Mouse (Mus musculus) forebrain, embryonic 11.5 days (tissue): Measurements from ENCODE around the gene Gm15155. TPM values are rescaled to one million over a fixed set of nuclear protein-coding genes. Genes with fewer than 3 reads are reported as not detected.
"Not testable (repeated sequence)": the region's sequence is repeated elsewhere in the genome, so short reads cannot be mapped to it uniquely, and the experiment has no call there.

Experiments
- ATAC-seq: fragments of 200-750 bp; cut with Nextera tagmentation; replicated peaks from 2 replicates; pipeline ENCODE4 v1.8.0; 2017; ENCODE audit warnings: moderate TSS enrichment; ENCODE audit not compliant: low FRiP score
- DNase-seq: peaks from one replicate; pipeline ENCODE4 v3.0.0-alpha.2; 2017; ENCODE audit warnings: low spot score
- H3K27ac ChIP-seq: fragments of 300-500 bp; sonication (generic); 2 replicates; pipeline ENCODE4 v1.5.1; 2014; ENCODE audit warnings: low read depth, low read length
- H3K27me3 ChIP-seq: fragments of 300-500 bp; sonication (generic); 2 replicates; pipeline ENCODE4 v1.6.1; 2014; ENCODE audit warnings: mild to moderate bottlenecking, low read length, mixed read lengths; ENCODE audit not compliant: control insufficient read depth, insufficient read depth
- H3K36me3 ChIP-seq: fragments of 300-500 bp; sonication (generic); 2 replicates; pipeline ENCODE4 v1.6.1; 2014; ENCODE audit warnings: mild to moderate bottlenecking, low read length, moderate library complexity, mixed read lengths; ENCODE audit not compliant: control insufficient read depth, insufficient read depth
- H3K4me1 ChIP-seq: fragments of 300-500 bp; sonication (generic); replicated peaks from 2 replicates; pipeline ENCODE4 v1.6.1; 2014; ENCODE audit warnings: low read length, mixed read lengths; ENCODE audit not compliant: control insufficient read depth, insufficient read depth
- H3K4me2 ChIP-seq: fragments of 300-500 bp; sonication (generic); 2 replicates; pipeline ENCODE4 v1.6.1; 2014; ENCODE audit warnings: low read depth, mild to moderate bottlenecking, low read length, moderate library complexity, mixed read lengths; ENCODE audit not compliant: severe bottlenecking
- H3K4me3 ChIP-seq: fragments of 300-500 bp; sonication (generic); 2 replicates; pipeline ENCODE4 v1.5.1; 2014; ENCODE audit warnings: low read depth, low read length
- H3K9ac ChIP-seq: fragments of 300-500 bp; sonication (generic); 2 replicates; pipeline ENCODE4 v1.6.1; 2014; ENCODE audit warnings: low read length
- H3K9me3 ChIP-seq: fragments of 300-500 bp; sonication (generic); 2 replicates; pipeline ENCODE4 v1.6.1; 2016; ENCODE audit warnings: low read length, mixed read lengths; ENCODE audit not compliant: control insufficient read depth
- WGBS: fragments of 180-500 bp; shearing (Covaris S2); extraction: QIAGEN DNeasy Blood & Tissue Kit; methylation state at CpG from one replicate; pipeline ENCODE4 v1.1.7; 2014; 5-methylcytosine and 5-hydroxymethylcytosine counted together
- polyA plus RNA-seq: library from polyadenylated mRNA; unstranded; fragments of >200 nt; fragmentation: Nextera tagmentation; extraction: Ambion mirVana; gene quantifications from 2 replicates; pipeline ENCODE4 v1.2.1, GENCODE M21; 2014

The Gm15155 gene
- polyA plus RNA-seq, 1 experiment from 2014 or later: not detected

DNA sequence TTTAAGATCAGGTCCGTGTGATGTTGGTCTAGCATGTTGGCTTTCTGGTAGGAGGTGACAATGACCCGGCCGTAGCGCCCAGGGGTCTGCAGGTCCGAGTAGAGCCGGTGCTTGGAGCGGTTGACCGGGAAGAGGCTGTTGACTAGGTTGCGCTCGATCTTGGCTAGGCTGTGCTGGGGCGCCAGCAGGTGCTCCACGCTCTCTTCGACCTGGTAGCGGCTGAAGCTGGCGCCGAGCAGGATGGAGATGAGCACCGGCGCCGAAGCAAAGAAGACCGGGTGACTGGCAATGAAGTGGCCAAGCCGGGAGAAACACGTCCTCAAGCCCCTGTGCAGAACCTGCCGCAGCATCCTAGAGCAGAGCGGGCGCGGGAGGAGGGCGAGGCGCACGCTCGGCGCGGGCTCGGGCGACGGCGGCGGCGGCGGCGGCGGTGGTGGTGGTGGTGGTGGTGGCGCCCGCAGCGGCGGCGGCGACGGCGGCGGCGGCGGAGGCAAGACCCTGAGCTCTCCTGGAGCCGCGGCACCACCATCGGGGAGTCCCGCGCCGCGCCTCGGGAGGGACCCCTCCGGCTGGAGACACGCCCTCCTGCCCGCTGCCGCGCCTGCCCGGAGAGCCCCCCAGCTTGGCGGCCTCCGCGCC lies 1.5 kb upstream of the Gm15155 start:
- Histone ChIP-seq H3K4me1 (no peaks in the 10 kb centered on the region), H3K4me3 (peak overlapping the region; percentile 44), H3K36me3 (no peaks in the 10 kb centered on the region), H3K9me3 (no peaks in the 10 kb centered on the region), H3K27ac (no peak overlapping the region), H3K4me2 (peak overlapping the region; percentile 83), H3K9ac (peak overlapping the region; percentile 10; the same call in 1 of the 2 replicates), H3K27me3 (peaks cover 23% of the 10 kb centered on the region)
- DNase-seq: peak; percentile 65
- peak; percentile 76 for ATAC-seq
- WGBS: 23% methylated on average over 16 of the region's 69 CpGs

DNA sequence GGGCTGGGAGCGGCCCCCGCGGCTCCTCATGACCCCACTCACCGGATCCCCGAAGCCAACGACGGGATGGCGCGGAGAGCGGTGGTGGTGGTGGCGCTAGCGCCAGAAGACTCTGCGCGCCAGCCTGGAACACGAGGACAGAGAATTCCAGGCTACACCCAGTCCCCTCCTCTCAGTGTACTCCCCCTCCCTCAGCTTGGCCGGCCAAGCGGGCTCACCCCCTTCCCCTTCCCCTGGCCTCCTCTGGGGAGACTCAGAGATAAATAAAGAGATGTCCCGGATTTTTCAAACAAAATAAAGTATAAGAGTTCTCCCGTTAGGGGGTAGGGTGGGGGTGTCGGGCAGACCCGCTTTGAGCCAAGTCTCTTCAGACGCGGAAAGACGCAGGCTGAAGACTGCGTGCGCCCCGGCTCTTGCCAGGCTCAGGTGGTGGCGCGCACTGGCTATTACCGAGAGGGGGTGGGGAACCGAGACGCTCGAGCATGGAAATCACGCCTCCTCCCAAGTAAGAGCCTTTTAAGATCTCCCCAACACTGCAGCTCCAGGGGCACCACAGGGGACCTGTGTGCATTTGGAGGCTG lies 750 bp upstream of the Gm15155 start, which contains the start of gene Ptchd1:
Gene Ptchd1, minus strand, starts transcription at position 114 of the 581 bp plus-strand sequence.
- no peak within 1 kb of the TSS for H3K27ac ChIP-seq
- H3K36me3 ChIP-seq: no peaks in the 10 kb centered on the region
- peaks cover 23% of the 10 kb centered on the region for H3K27me3 ChIP-seq
- DNase-seq: peak; percentile 65
- WGBS: 30% methylated on average over 30 of the region's 34 CpGs
- peak within 1 kb of the TSS; percentile 10; the same call in 1 of the 2 replicates for H3K9ac ChIP-seq
- no peaks in the 10 kb centered on the region for H3K4me1 ChIP-seq
- H3K9me3 ChIP-seq: no peaks in the 10 kb centered on the region
- H3K4me3 ChIP-seq: peak within 1 kb of the TSS; percentile 44
- ATAC-seq: peak; percentile 81
- peak within 1 kb of the TSS; percentile 83 for H3K4me2 ChIP-seq

DNA sequence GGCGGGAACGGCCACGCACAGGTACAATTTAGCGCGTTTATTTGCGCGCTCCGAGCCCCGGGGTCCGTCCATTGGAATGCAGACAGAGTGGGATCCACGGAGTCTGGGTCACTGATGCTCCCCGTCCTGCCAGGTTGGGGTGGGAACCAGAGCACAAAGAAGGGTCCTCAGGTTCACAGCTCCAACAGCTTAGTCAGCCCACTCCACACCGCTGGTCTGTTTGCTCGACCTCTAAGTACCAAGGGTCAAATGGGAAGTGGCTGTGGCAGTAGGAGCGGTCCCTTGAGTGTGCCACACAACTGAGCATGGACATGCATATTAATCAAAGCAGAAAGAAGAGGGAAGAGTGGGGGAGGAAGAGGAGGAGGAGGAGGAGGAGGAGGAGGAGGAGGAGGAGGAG lies 354 bp downstream of the Gm15155 start:
- H3K9ac ChIP-seq: no peak overlapping the region
- H3K27ac ChIP-seq: no peak overlapping the region
- whole genome bisulfite sequencing: 29% methylated on average over 15 of the region's 15 CpGs
- no peak for DNase-seq
- peak overlapping the region; percentile 83 for H3K4me2 ChIP-seq
- no peaks in the 10 kb centered on the region for H3K36me3 ChIP-seq
- H3K4me1 ChIP-seq: no peaks in the 10 kb centered on the region
- no peak; the same call in 1 of the 2 replicates for ATAC-seq
- no peaks in the 10 kb centered on the region for H3K9me3 ChIP-seq
- peak overlapping the region; percentile 44 for H3K4me3 ChIP-seq
- peaks cover 23% of the 10 kb centered on the region for H3K27me3 ChIP-seq

GRCm38 (mm10) chrX:155625671-155626196 lies 1.2 kb downstream of the Gm15155 start:
- peaks cover 23% of the 10 kb centered on the region for H3K27me3 ChIP-seq

GRCm38 (mm10) chrX:155643975-155644374 lies 19.4 kb downstream of the Gm15155 start:
- DNase-seq (no peak), ATAC-seq (no peak)
- Histone ChIP-seq H3K9me3 (no peaks in the 10 kb centered on the region), H3K27ac (no peak overlapping the region), H3K4me1 (no peaks in the 10 kb centered on the region), H3K9ac (no peak overlapping the region), H3K27me3 (no peaks in the 10 kb centered on the region), H3K4me2 (no peak overlapping the region), H3K4me3 (no peak overlapping the region), H3K36me3 (no peaks in the 10 kb centered on the region)
- 18% methylated on average over 1 of the region's 1 CpGs for WGBS

More at GRCm38 (mm10) chrX:155625671-155626196, 1.2 kb downstream of the Gm15155 start:
- peak; percentile 47 for DNase-seq
- H3K4me3 ChIP-seq: peak overlapping the region; percentile 2; the same call in 1 of the 2 replicates
- ATAC-seq: no peak
- H3K4me2 ChIP-seq: peak overlapping the region; percentile 11; the same call in 1 of the 2 replicates
- H3K9ac ChIP-seq: no peak overlapping the region
- H3K9me3 ChIP-seq: no peaks in the 10 kb centered on the region
- no peaks in the 10 kb centered on the region for H3K4me1 ChIP-seq
- H3K27ac ChIP-seq: no peak overlapping the region
- 10% methylated on average over 13 of the region's 13 CpGs for WGBS
- no peaks in the 10 kb centered on the region for H3K36me3 ChIP-seq

DNA sequence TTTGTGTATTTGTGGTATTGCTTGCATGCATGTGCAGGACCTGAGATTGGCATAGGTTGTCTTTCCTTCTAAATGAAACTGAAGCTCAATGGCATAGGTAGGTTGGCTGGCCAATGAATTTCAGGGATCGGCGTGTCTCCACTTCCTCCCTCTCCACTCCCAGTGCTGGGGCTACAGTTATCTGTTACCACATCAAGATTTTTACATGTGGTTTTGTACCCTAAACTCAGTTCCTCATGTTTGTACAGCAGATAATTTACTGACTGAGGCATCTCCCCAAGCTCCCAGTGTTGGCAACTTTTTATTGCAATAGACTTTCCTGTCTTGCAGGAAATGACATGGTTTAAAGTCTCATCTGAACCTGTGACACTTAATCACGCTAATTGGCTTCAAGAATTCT lies 21.4 kb downstream of the Gm15155 start:
- no peak for ATAC-seq
- WGBS: 90% methylated on average over 3 of the region's 3 CpGs

GRCm38 (mm10) chrX:155657971-155658370 lies 33.4 kb downstream of the Gm15155 start:
- DNase-seq (no peak), ATAC-seq (no peak)
- H3K27me3 ChIP-seq: no peaks in the 10 kb centered on the region
- H3K4me3 ChIP-seq: no peak overlapping the region
- 84% methylated on average over 1 of the region's 1 CpGs for WGBS
- H3K9me3 ChIP-seq: no peaks in the 10 kb centered on the region
- no peak overlapping the region for H3K9ac ChIP-seq
- H3K4me2 ChIP-seq: no peak overlapping the region
- H3K4me1 ChIP-seq: no peaks in the 10 kb centered on the region
- H3K36me3 ChIP-seq: no peaks in the 10 kb centered on the region
- H3K27ac ChIP-seq: no peak overlapping the region

More for the DNA sequence above, 21.4 kb downstream of the Gm15155 start:
- Histone ChIP-seq H3K9ac (no peak overlapping the region), H3K4me2 (no peak overlapping the region), H3K27ac (no peak overlapping the region), H3K36me3 (no peaks in the 10 kb centered on the region), H3K27me3 (no peaks in the 10 kb centered on the region), H3K9me3 (no peaks in the 10 kb centered on the region), H3K4me1 (no peaks in the 10 kb centered on the region), H3K4me3 (no peak overlapping the region)
- DNase-seq: no peak

DNA sequence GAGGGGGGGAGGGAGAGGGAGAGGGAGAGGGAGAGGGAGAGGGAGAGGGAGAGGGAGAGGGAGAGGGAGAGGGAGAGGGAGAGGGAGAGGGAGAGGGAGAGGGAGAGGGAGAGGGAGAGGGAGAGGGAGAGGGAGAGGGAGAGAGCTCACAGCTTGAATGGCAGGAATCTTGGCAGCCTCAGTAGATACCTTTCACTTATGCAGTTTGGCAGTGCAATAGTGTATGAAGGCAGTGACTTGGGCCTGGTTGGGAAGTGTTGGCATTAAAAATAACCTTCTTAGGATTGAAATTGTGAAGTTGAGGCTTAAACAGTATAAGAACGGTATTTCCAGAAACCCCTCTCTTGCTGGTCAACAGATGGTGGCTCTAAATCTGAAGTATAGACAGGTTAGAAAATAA lies 65.9 kb downstream of the Gm15155 start:
- H3K4me1 ChIP-seq, DNase-seq, H3K9me3 ChIP-seq, ATAC-seq, H3K27ac ChIP-seq, H3K36me3 ChIP-seq, H3K9ac ChIP-seq, H3K27me3 ChIP-seq, H3K4me3 ChIP-seq, H3K4me2 ChIP-seq: not testable (repeated sequence)
- WGBS: 82% methylated on average over 1 of the region's 1 CpGs
